Mouse (Mus musculus) layer of hippocampus, postnatal 10 days (tissue): ENCODE data around the gene Padi3. TPM values are rescaled to one million over a fixed set of nuclear protein-coding genes. Genes with fewer than 3 reads are reported as not detected.
A peak's percentile ranks its signal among the peaks of the same experiment; 100 is the strongest.

Experiments used
- DNase-seq, 2 experiments: peaks; one replicate each; pipeline ENCODE4 v3.0.0; 2021; ENCODE audit warnings: low spot score in 2 of 2
- long read RNA-seq: library from polyadenylated mRNA; stranded (forward); transcript quantifications from one replicate; pipeline ENCODE4 v2.0.0, GENCODE M21; 2023
- total RNA-seq, 2 experiments: library from RNA; stranded (reverse); gene quantifications; 2 replicates each; pipeline ENCODE4 v1.2.3; 2021

Padi3 gene
- total RNA-seq, result under 1 TPM in 1 of 2 experiments, not detected in 1; 0.11 TPM
- long read RNA-seq, result 0 reads

DNA sequence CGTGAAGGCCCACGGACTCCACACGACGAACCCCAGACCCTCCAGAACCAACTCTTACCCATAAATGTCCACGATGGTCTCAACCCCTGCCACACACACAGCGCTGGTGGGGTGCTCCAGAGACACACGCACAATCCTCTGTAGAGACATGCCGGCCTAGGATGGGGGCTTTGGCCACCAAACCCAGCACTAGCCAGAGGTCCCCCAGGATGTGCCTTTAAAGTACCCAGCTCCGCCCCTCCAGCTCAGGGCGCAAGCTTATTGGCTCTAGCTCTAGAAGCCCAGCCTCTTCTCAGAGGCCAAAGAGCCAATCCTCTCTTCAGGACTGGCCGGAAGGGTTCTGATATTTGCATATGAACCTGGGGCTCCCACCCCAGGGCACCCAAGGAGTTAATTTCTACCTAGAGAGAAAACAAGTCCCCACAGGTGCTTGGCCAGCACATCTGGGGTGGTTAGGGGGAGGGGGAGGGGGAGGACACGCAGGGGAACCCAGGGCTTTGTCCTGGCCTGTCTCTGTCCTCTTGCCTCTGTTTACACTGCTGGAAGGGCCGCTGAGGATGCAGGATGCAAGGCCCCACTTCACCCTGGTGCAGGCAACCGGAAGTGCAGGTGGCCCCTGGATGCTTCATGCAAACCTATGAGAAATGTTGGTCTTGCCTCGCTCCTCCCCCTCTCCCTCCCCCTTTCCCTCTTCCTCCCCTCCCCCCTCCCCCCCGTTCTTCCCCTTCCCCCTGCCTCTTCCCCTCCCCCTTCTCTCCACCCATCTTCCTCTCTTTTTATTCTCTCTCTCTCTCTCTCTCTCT lies at the start of gene Padi3:
Gene Padi3 (minus strand): TSS at position 191 of the 803 bp plus-strand sequence.
- no peak for DNase-seq

- DNase-seq, result no peak
Observed at GRCm38 (mm10) chr4:140859291-140859690, 48.8 kb upstream of the Padi3 start.

DNA sequence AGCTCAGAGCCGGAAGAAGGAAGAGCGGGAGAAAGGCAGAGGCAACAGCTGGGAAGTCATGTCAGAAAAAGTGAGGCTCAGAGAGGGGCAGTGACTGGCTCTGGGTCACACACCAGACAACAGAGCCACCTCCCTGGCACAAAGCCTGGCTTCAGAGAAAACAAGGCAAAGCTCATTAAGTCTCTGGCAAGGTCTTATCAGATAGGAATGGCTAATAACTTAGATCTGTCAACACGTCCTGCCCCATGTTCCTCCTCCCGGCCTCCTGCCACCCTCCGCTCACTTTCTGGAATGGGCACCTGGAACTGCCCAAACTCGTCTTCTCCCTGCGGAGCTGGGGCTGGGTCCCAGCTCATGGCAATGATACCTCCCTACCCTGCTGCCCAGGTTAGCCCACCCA lies 47.4 kb upstream of the Padi3 start:
- no peak for DNase-seq

GRCm38 (mm10) chr4:140857041-140857440 lies 46.6 kb upstream of the Padi3 start:
- DNase-seq, result no peak

- DNase-seq, result no peak
Observed at GRCm38 (mm10) chr4:140855151-140855550, 44.7 kb upstream of the Padi3 start.

- no peak for DNase-seq
Observed at GRCm38 (mm10) chr4:140854455-140854864, 44.0 kb upstream of the Padi3 start.

DNA sequence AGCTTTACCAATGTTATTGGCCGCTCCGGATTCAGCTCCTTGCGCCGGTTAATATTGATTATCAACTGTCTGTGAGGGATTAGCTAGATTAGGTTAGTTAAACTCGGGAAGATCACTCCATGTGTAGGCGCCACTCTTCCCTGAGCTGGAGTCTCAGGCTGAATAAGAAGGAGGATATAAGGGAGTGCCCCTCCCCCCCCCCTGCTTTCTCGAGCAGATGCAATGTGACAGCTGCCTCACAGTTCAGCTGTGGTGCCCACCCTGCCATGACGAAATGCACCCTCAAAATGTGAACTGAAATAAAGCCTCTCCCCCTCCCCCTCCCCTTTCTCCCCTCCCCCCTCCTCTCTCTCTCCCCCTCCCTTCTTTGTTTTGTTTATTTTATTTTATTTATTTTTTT lies 43.2 kb upstream of the Padi3 start:
- no peak for DNase-seq

DNA sequence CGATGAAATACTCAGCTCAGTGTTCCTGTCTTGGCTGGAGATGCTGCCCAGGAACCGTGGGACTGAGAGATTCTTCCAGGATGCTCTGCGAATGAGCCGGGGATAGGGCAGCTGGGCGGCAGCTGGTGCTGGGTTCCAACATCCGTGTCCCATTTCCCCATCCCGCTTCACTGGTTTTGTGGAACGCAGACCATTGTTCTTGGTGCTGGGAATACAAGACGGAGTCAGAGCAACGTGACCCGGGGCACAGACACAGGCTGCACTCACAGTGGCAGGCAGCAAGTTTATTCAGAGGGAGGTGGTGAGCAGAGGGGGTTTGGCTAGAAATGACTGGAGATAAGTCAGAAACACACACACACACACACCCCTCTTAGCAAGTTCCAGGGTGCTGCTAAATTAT lies 38.9 kb upstream of the Padi3 start:
- no peak for DNase-seq

GRCm38 (mm10) chr4:140845666-140846065 lies 35.2 kb upstream of the Padi3 start, which contains the start of gene Padi1:
Padi1 (minus strand) TSS chr4:140845778.
- no peak for DNase-seq

- no peak for DNase-seq
Observed at GRCm38 (mm10) chr4:140844991-140845390, 34.5 kb upstream of the Padi3 start.

- DNase-seq, result no peak
Observed at GRCm38 (mm10) chr4:140843670-140844280, 33.3 kb upstream of the Padi3 start.

DNA sequence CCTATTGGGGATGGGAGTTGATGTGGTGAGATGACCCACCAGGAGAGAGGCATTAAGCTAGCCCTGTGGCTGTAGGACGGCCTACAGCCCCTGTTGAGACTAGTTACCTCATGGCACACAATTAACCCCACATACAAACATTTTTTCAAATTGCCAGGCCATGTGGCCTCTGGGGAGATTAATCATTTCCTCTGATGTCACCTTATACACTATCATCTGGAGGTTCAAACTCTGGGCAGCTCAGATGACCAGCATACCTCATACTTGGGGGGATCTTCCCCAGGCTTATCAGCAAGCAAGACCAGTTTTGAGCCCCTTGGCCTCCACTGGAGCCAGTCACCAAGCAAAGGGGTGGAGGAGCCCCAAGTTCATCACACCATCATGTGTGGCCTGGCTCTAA lies 32.5 kb upstream of the Padi3 start:
- no peak for DNase-seq

DNA sequence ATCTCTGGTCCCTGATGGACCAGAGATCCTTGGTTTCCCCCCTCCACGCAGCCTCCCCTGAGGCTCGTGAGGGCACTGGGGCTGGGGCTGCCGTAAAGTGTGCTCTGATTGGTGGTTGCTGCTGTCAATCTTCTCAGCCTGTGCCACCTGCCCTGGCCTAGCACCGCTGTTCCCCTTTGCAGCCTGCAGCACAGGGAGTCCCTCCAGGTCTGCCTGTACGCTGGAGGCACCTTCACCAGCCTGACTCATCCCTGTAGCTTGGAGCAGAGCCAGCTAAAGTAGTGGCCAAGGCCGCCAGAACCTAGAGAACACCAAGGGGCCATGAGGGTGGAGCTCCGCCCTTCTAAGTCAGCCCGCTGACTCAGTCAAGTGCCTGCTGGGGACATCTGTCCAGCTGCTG lies 27.4 kb upstream of the Padi3 start:
- DNase-seq, result no peak

DNA sequence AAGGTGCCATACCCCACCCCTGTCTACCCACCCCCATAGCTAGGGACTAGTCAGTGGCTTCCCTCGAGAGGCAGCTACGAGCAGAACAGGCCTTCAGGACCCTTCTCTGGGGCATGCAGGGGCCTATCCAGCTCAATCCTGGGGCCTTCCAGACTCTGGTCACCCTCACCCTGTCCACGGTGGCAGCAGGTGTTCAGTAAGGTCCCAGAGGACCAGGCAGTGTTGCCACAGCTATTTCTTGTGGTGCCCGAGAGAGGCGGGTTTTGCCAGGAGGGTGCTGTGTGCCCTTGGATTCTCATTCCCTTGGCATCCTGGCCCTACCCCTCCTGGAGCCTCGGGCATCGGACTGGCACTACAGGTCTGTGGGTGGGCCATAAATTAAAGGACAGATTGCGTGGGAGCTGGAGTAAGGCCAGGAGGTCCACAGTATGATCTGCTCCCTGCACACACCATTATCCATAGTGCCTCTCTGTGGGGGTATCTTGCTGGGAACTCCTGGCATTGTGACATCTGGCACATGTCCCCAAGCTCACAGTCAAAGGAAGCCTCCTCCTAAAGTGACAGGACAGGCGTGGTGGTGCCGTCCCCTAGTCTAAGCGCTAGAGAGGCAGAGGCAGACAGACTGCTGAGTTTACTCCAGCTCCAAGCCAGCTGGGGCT lies 25.9 kb upstream of the Padi3 start:
- DNase-seq, result no peak

DNA sequence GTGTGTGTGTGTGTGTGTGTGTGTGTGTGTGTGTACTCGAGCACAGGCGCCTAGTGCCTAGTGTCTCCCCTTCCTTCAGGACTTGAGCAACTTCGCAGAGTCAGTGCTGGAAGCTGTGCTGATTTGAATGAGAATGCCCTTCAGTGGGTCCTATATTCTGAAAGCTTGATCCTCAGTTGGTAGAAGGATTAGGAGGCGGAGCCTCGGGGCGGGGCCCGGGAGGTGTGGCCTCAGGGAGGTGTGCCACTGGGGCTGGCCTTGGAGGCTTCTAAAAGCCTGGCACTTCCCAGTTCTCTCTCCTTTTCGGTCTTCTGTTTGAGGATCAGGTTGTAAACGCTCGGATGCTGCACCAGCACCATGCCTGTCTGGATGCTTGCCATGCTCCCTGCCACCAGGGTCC lies 25.2 kb upstream of the Padi3 start:
- DNase-seq, result peak in 1 of 2 experiments; percentile 28

DNA sequence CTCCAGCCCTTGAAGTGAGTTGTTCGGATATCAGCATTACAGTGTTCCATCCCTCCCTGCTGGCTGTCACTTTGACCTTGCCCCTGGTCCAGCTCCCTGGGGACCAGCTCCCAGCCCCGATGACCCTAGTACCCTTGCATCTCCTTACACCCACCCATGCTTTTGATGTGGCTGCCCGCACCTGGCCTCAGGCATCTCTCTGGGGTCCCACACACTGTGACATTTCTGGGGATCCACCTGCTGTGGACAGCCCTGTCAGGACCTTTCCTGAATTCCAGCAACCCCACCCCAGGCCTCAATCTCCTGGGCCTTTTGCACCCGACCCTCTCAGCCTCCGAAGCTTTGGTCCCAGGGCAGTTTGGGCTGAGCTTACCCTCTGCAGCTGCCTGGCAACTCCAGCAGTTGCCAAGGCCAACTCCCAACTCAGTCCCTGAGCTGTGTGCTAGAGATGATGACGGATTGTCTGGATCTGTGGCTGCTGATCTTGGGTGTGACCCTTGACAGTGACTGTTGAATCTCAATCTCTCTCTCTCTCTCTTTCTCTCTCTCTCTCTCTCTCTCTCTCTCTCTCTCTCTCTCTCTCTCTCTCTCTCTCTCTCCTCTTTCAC lies 24.0 kb upstream of the Padi3 start:
- no peak for DNase-seq

GRCm38 (mm10) chr4:140832821-140833220 lies 22.4 kb upstream of the Padi3 start:
- DNase-seq, result no peak

- DNase-seq, result no peak
Observed at GRCm38 (mm10) chr4:140831808-140832207, 21.4 kb upstream of the Padi3 start.

- no peak for DNase-seq
Observed at GRCm38 (mm10) chr4:140827237-140827636, 16.8 kb upstream of the Padi3 start.

- DNase-seq, result no peak
Observed at GRCm38 (mm10) chr4:140825942-140826341, 15.5 kb upstream of the Padi3 start.

- DNase-seq, result peak; percentile 70 to 79
Observed at GRCm38 (mm10) chr4:140821988-140822387, 11.5 kb upstream of the Padi3 start.

- no peak for DNase-seq
Observed at GRCm38 (mm10) chr4:140817413-140817812, 7.0 kb upstream of the Padi3 start.
